Mouse (Mus musculus): ENCODE measurements around the gene Krt12. TPM values are rescaled to one million over a fixed set of nuclear protein-coding genes. Genes with fewer than 3 reads are reported as not detected.
A peak's percentile ranks its signal among the peaks of the same experiment; 100 is the strongest.

The Krt12 gene
- 0.07 and 0.10 TPM in 2 replicates for polyA plus RNA-seq (2015; fragmentation: Nextera tagmentation; extraction: Ambion mirVana)

DNA sequence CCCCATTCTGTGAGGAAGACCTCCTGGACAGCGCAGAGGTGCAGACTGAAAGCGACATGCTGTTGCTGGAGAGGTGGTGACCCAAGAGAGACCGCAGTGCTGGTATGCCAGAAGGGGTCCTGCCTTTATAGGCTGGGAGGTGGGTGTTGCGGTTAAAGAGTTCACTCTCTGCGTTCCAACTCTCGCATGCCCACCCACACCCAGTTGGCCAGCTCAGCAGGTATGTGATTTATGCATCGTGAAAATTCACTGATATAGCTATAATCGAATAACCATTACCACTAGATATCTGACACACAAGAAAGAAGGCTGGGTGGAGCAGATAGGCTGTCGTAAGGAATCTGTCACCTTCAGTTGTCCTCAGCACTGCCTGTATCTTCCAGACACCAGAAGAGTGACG, at the start of gene Krt12:
Krt12 (minus strand) TSS at position 101 of the 400 bp plus-strand sequence.
- TF ChIP-seq CTCF (IDR thresholded peaks at IDR 0.05; ENCODE audit: low read depth), result no peak
- H3K9me3 ChIP-seq (ENCODE audit: control insufficient read depth), result no peaks in the 10 kb centered on the region
- no peak within 1 kb of the TSS for H3K9ac ChIP-seq (ENCODE audit: low read depth, low read length)
- H3K4me2 ChIP-seq (replicated peaks; ENCODE audit: low read depth), result no peak within 1 kb of the TSS
- no peaks in the 10 kb centered on the region for H3K36me3 ChIP-seq (ENCODE audit: control insufficient read depth, insufficient read depth)
- H3K27ac ChIP-seq (ENCODE audit: low read depth, low read length), result no peak within 1 kb of the TSS
- H3K27me3 ChIP-seq (replicated peaks; ENCODE audit: control insufficient read depth, insufficient read depth, low read length), result no peaks in the 10 kb centered on the region
- no peak for ATAC-seq
- WGBS, result 85% methylated on average over 10 of the region's 10 CpGs
- no peaks in the 10 kb centered on the region for H3K4me1 ChIP-seq (replicated peaks; ENCODE audit: control insufficient read depth, insufficient read depth, low read length)
- H3K4me3 ChIP-seq (ENCODE audit: low read depth, low read length), result no peak within 1 kb of the TSS

GRCm38 (mm10) chr11:99469228-99469627, 47.2 kb upstream of the Krt12 start:
- no peak overlapping the region for H3K27ac ChIP-seq (ENCODE audit: low read depth, low read length)
- H3K27me3 ChIP-seq (replicated peaks; ENCODE audit: control insufficient read depth, insufficient read depth, low read length), result no peaks in the 10 kb centered on the region
- no peak overlapping the region for H3K4me2 ChIP-seq (replicated peaks; ENCODE audit: low read depth)
- H3K36me3 ChIP-seq (ENCODE audit: control insufficient read depth, insufficient read depth), result no peaks in the 10 kb centered on the region
- H3K4me1 ChIP-seq (replicated peaks; ENCODE audit: control insufficient read depth, insufficient read depth, low read length), result no peaks in the 10 kb centered on the region
- ATAC-seq, result no peak
- H3K4me3 ChIP-seq (ENCODE audit: low read depth, low read length), result no peak overlapping the region
- 29% methylated on average over 4 of the region's 4 CpGs for WGBS
- H3K9me3 ChIP-seq (ENCODE audit: control insufficient read depth), result no peaks in the 10 kb centered on the region
- no peak for TF ChIP-seq CTCF (IDR thresholded peaks at IDR 0.05; ENCODE audit: low read depth)
- no peak overlapping the region for H3K9ac ChIP-seq (ENCODE audit: low read depth, low read length)

DNA sequence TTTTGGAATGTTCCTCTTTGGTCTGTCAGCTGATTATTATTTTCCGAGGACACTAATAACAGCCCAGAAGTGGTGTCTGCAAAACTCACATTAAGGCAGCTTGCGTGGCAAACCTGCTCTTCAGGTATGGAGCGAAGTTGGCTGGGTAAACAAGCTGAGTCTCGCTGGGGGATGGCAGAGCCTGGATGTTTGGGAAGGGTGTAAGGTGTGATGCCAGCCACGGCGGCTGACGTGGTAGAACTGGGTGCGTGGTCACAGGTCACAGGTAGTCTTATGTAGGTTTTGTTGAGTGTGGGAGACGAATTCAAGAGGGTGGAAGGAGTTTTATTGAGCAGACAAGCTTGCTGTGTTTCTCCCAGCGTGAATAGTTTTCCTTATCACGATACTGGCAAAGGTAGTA, 46.5 kb upstream of the Krt12 start:
- H3K9me3 ChIP-seq (ENCODE audit: control insufficient read depth), result no peaks in the 10 kb centered on the region
- TF ChIP-seq CTCF (IDR thresholded peaks at IDR 0.05; ENCODE audit: low read depth), result no peak
- H3K9ac ChIP-seq (ENCODE audit: low read depth, low read length), result no peak overlapping the region
- 50% methylated on average over 11 of the region's 11 CpGs for WGBS
- H3K27ac ChIP-seq (ENCODE audit: low read depth, low read length), result no peak overlapping the region
- H3K27me3 ChIP-seq (replicated peaks; ENCODE audit: control insufficient read depth, insufficient read depth, low read length), result no peaks in the 10 kb centered on the region
- H3K36me3 ChIP-seq (ENCODE audit: control insufficient read depth, insufficient read depth), result no peaks in the 10 kb centered on the region
- H3K4me1 ChIP-seq (replicated peaks; ENCODE audit: control insufficient read depth, insufficient read depth, low read length), result no peaks in the 10 kb centered on the region
- H3K4me2 ChIP-seq (replicated peaks; ENCODE audit: low read depth), result no peak overlapping the region
- no peak for ATAC-seq
- no peak overlapping the region for H3K4me3 ChIP-seq (ENCODE audit: low read depth, low read length)

DNA sequence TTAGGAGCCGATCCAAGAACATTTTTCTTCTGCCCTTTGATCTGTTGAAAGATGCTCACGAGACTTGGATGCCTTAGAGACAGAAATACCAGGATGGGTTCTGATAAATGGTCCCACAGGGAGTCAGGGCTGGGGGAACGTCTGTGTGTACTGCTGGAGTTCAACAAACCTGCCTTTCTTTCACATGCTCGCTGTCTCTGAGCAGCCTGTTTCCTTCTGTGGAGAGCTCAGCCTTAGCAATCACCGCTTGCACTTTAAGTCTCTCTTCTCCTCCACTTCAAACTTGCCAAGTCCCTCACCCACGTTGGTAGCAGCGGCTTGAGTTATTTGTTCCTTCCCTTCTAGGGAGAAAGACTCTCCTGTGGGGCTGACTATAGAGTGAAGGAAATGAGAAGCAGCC, 44.3 kb upstream of the Krt12 start:
- no peaks in the 10 kb centered on the region for H3K36me3 ChIP-seq (ENCODE audit: control insufficient read depth, insufficient read depth)
- H3K9me3 ChIP-seq (ENCODE audit: control insufficient read depth), result no peaks in the 10 kb centered on the region
- H3K4me3 ChIP-seq (ENCODE audit: low read depth, low read length), result no peak overlapping the region
- WGBS, result 39% methylated on average over 7 of the region's 7 CpGs
- no peak overlapping the region for H3K4me2 ChIP-seq (replicated peaks; ENCODE audit: low read depth)
- no peak for ATAC-seq
- H3K4me1 ChIP-seq (replicated peaks; ENCODE audit: control insufficient read depth, insufficient read depth, low read length), result no peaks in the 10 kb centered on the region
- H3K27me3 ChIP-seq (replicated peaks; ENCODE audit: control insufficient read depth, insufficient read depth, low read length), result no peaks in the 10 kb centered on the region
- H3K9ac ChIP-seq (ENCODE audit: low read depth, low read length), result no peak overlapping the region
- no peak for TF ChIP-seq CTCF (IDR thresholded peaks at IDR 0.05; ENCODE audit: low read depth)
- H3K27ac ChIP-seq (ENCODE audit: low read depth, low read length), result no peak overlapping the region

DNA sequence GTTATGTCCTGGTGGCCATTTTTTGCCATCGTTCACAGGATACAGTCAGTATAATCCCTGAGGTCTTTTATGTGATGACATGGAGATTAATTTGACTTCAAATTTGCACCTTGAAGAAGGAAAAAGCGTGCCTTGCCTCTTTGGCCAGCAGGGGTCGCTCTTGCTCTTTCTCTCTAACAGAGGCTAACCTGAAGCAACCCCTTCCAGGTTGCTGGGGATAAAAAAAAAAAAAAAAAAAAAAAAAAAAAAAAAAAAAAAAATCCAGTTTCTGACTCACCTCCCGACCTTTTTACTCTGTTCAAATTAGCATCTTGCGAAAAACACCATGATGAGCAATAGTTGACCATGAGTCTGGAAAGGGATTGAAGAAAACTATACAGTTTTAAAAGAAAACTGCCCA, 42.8 kb upstream of the Krt12 start:
- no peak for ATAC-seq
- Histone ChIP-seq H3K36me3 (ENCODE audit: control insufficient read depth, insufficient read depth) (no peaks in the 10 kb centered on the region), H3K9me3 (ENCODE audit: control insufficient read depth) (no peaks in the 10 kb centered on the region), H3K4me2 (replicated peaks; ENCODE audit: low read depth) (no peak overlapping the region), H3K27ac (ENCODE audit: low read depth, low read length) (no peak overlapping the region), H3K4me1 (replicated peaks; ENCODE audit: control insufficient read depth, insufficient read depth, low read length) (no peaks in the 10 kb centered on the region), H3K9ac (ENCODE audit: low read depth, low read length) (no peak overlapping the region), H3K27me3 (replicated peaks; ENCODE audit: control insufficient read depth, insufficient read depth, low read length) (no peaks in the 10 kb centered on the region), H3K4me3 (ENCODE audit: low read depth, low read length) (no peak overlapping the region)
- peak; percentile 83 for TF ChIP-seq CTCF (IDR thresholded peaks at IDR 0.05; ENCODE audit: low read depth)
- 2% methylated on average over 5 of the region's 5 CpGs for WGBS

DNA sequence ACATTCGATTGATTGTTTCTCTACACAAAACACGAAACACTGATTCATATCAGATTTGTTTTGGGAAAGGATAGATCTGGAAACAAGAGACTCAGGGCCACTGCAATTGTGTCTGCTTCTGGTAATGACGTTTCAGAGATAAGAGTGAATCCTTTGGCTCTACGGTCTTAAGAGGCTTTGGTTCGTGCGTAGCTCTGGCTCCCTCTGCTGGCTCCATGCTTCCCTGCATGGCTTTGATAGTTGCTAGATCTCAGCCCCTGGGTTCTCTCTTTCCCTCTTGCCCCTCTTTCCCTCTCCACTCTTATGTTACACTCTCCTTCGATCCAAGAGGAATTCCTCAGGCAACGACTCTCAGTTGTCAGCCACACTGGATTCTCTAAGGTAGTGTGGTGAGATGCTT, 41.1 kb upstream of the Krt12 start:
- peak; percentile 99 for TF ChIP-seq CTCF (IDR thresholded peaks at IDR 0.05; ENCODE audit: low read depth)
- no peaks in the 10 kb centered on the region for H3K4me1 ChIP-seq (replicated peaks; ENCODE audit: control insufficient read depth, insufficient read depth, low read length)
- WGBS, result 5% methylated on average over 8 of the region's 8 CpGs

DNA sequence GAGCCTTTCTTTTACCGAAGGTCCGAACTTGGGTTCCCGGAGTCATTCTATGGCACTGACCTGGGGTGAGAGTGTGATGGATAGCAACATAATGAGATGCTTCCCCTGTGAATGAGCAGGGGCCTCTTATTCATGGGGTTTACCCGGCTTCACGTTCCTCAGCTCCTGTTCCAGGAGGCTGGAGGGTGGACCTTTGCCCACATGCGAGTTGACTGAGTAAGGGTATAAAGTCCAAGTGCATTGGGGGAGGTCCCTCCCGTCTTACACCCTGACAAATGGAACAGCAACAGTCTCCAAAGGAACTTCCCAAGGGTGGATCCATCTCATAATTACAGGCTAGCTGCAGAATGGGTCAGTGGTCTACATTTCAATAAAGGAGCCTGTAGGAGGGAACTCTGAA, 39.7 kb upstream of the Krt12 start:
- no peak overlapping the region for H3K9ac ChIP-seq (ENCODE audit: low read depth, low read length)
- H3K4me3 ChIP-seq (ENCODE audit: low read depth, low read length), result no peak overlapping the region
- H3K4me2 ChIP-seq (replicated peaks; ENCODE audit: low read depth), result peak overlapping the region; percentile 2
- no peak for TF ChIP-seq CTCF (IDR thresholded peaks at IDR 0.05; ENCODE audit: low read depth)
- H3K27ac ChIP-seq (ENCODE audit: low read depth, low read length), result peak overlapping the region; percentile 55
- H3K9me3 ChIP-seq (ENCODE audit: control insufficient read depth), result no peaks in the 10 kb centered on the region
- H3K27me3 ChIP-seq (replicated peaks; ENCODE audit: control insufficient read depth, insufficient read depth, low read length), result no peaks in the 10 kb centered on the region
- WGBS, result 35% methylated on average over 7 of the region's 7 CpGs
- no peaks in the 10 kb centered on the region for H3K4me1 ChIP-seq (replicated peaks; ENCODE audit: control insufficient read depth, insufficient read depth, low read length)
- no peaks in the 10 kb centered on the region for H3K36me3 ChIP-seq (ENCODE audit: control insufficient read depth, insufficient read depth)
- peak; percentile 83 for ATAC-seq

More for the DNA sequence above, 41.1 kb upstream of the Krt12 start:
- Histone ChIP-seq H3K36me3 (ENCODE audit: control insufficient read depth, insufficient read depth) (no peaks in the 10 kb centered on the region), H3K27me3 (replicated peaks; ENCODE audit: control insufficient read depth, insufficient read depth, low read length) (no peaks in the 10 kb centered on the region), H3K4me2 (replicated peaks; ENCODE audit: low read depth) (no peak overlapping the region), H3K4me3 (ENCODE audit: low read depth, low read length) (no peak overlapping the region), H3K9ac (ENCODE audit: low read depth, low read length) (no peak overlapping the region), H3K9me3 (ENCODE audit: control insufficient read depth) (no peaks in the 10 kb centered on the region), H3K27ac (ENCODE audit: low read depth, low read length) (no peak overlapping the region)
- no peak for ATAC-seq

All from intestine, postnatal 0 days (tissue).